Mouse (Mus musculus): ENCODE measurements around the gene Trex1.

DNA sequence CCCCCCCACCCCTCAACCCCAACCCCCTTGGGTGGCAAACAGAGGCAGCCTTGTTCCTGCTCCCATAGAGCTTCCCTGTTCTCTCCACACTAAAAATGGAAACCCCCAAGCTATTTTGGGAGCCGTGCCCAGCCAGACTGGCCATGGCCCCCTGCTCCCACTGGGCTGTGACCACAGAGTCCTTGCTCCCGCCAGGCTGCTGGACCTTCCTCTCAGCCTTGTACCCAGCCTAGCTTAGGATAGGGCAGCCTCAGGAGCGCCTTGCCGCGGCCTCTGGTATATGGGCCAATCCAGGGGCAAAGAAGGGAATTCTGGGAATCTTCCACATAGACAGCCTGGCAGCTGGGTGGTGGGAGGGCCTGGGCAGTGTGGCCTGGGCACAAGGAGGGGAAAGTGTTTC lies 38.3 kb upstream of the Trex1 start:
- no peak for TF ChIP-seq POLR2A (IDR thresholded peaks at IDR 0.05; ENCODE audit: control insufficient read depth, extremely low read depth, insufficient read depth, low read length, poor library complexity)
- no peak for TF ChIP-seq CTCF (IDR thresholded peaks at IDR 0.05; ENCODE audit: borderline replicate concordance, control insufficient read depth, extremely low read depth, insufficient read depth, low read length, poor library complexity)

Data from thymus, adult 2 months (tissue).